Mouse (Mus musculus) E14TG2a.4 (cell line): ENCODE measurements at regions not wholly inside any gene's neighbourhood (a gene's known extent, or its start where the extent isn't known, plus 50 kb on each side); places are given as distances from the start of the nearest gene placed in this dataset.
A peak's percentile ranks its signal among the peaks of the same experiment; 100 is the strongest.
"Not testable (repeated sequence)": the region's sequence is repeated elsewhere in the genome, so short reads cannot be mapped to it uniquely, and the experiment has no call there.

Source experiments
- H3K27me3 ChIP-seq: 2 replicates; pipeline ENCODE4 v1.6.1; 2014; ENCODE audit warnings: low read length, control low read depth; ENCODE audit not compliant: insufficient read depth
- H3K36me3 ChIP-seq: 2 replicates; pipeline ENCODE4 v1.6.1; 2014; ENCODE audit warnings: low read length, control low read depth; ENCODE audit not compliant: insufficient read depth
- H3K4me1 ChIP-seq: replicated peaks from 2 replicates; pipeline ENCODE4 v1.6.1; 2014; ENCODE audit warnings: low read depth, low read length, control low read depth
- H3K4me3 ChIP-seq: replicated peaks from 2 replicates; pipeline ENCODE4 v1.5.1; 2014; ENCODE audit warnings: mild to moderate bottlenecking, low read length
- H3K9me3 ChIP-seq: 2 replicates; pipeline ENCODE4 v1.6.1; 2014; ENCODE audit warnings: low read length, control low read depth
- CTCF ChIP-seq: conservative IDR thresholded peaks from 2 replicates; pipeline ENCODE4 v1.5.1; 2014; ENCODE audit warnings: low read length
- NANOG ChIP-seq: IDR thresholded peaks from 2 replicates; pipeline ENCODE4 v1.6.1; 2014; ENCODE audit warnings: borderline replicate concordance, low read length, mixed read lengths
- POU5F1 ChIP-seq: IDR thresholded peaks from 2 replicates; pipeline ENCODE4 v1.6.1; 2014; ENCODE audit warnings: low read length, borderline replicate concordance

DNA sequence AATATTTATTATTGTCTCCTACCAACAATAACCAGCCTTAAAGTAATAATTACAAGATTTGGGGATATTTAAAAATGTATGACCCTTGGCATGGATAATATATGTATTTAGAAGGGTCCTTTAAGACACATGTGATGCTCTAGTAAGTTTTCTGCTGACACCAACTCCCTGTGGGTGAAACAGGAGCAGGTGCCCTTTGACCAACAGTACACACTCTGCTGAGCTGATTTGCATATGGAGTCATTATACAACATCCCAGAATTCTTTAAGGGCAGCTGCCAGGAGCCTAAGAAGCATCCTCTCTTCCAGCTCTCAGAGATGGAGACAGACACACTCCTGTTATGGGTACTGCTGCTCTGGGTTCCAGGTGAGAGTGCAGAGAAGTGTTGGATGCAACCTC lies 274.1 kb downstream of the Rpia start:
- Histone ChIP-seq H3K36me3 (no peaks in the 10 kb centered on the region), H3K4me3 (no peak overlapping the region), H3K9me3 (peaks cover 4% of the 10 kb centered on the region; the same call in 1 of the 2 replicates), H3K4me1 (no peaks in the 10 kb centered on the region), H3K27me3 (no peaks in the 10 kb centered on the region)
- TF ChIP-seq POU5F1 = no peak
- no peak for TF ChIP-seq CTCF
- no peak for TF ChIP-seq NANOG

DNA sequence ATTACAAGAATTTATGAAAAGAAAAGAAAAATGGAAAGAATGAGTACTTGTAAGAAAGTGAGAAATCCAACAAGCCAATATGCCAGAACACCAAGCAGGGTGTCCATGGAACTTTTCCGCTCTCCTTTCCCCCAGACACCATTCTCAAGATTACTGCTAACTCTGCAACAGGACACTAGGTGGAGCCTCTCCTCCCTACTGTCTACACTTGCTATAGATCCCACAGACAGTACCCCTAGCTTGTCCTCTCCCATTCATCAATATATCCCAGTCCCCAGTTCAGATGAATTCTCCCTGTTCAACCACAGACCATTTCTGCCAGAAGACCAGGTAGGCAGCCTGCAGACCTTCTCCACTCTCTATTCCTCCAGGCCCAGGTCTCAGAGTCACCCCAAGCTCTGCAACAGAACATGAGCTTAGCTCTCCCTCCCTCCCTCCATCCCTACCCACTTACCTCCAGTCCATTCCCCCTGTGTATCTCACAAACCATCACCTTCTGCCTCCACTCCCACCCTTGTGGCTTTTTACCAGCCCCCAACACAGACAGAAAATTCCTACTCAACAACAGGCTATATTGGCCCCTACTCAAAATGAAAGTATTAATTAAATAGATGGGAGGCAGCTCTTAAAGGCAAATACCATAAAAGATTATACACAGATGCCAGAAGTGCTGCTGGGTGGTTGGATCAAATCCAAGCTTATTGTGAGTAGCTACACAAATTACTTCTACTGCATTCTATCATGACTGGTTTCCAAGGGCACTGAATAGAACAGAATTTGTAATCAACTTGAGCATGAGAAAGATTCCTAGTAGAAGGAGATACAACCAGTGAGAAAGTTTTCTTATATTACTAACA lies 323.2 kb downstream of the Rpia start:
- Histone ChIP-seq H3K4me1 (no peaks in the 10 kb centered on the region), H3K27me3 (no peaks in the 10 kb centered on the region; the same call in 1 of the 2 replicates), H3K9me3 (no peaks in the 10 kb centered on the region), H3K36me3 (no peaks in the 10 kb centered on the region), H3K4me3 (no peak overlapping the region)
- TF ChIP-seq CTCF (peak; percentile 35), POU5F1 (no peak)

DNA sequence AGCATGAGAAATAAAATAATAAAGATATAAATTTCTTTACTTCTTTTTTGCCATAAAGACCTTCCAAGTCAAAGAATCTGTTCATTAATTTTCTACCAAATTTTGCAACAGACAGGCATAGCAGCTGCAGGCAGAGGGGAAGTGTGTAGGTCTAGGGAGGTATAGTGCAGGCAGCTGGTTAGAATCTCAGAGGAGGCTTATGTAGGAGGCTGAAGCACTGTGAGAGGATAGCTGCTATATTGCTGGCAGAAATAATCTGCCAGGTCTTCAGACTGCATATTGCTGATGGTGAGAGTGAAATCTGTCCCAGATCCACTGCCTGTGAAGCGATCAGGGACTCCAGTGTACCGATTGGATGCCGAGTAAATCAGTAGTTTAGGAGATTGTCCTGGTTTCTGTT lies 334.8 kb downstream of the Rpia start:
- H3K27me3 ChIP-seq = no peaks in the 10 kb centered on the region
- no peak overlapping the region for H3K4me3 ChIP-seq
- no peaks in the 10 kb centered on the region for H3K4me1 ChIP-seq
- H3K36me3 ChIP-seq = no peaks in the 10 kb centered on the region
- peaks cover 9% of the 10 kb centered on the region for H3K9me3 ChIP-seq
- TF ChIP-seq NANOG (no peak), CTCF (no peak), POU5F1 (no peak)

- H3K4me1 ChIP-seq, H3K4me3 ChIP-seq, H3K9me3 ChIP-seq, H3K27me3 ChIP-seq, H3K36me3 ChIP-seq: not testable (repeated sequence)
Measured at GRCm38 (mm10) chr6:70434739-70435138, 357.3 kb downstream of the Rpia start.

- not testable (repeated sequence) for H3K27me3 ChIP-seq, H3K9me3 ChIP-seq, H3K4me3 ChIP-seq, H3K4me1 ChIP-seq, H3K36me3 ChIP-seq
Measured at GRCm38 (mm10) chr6:70406290-70406689, 385.7 kb downstream of the Rpia start.

DNA sequence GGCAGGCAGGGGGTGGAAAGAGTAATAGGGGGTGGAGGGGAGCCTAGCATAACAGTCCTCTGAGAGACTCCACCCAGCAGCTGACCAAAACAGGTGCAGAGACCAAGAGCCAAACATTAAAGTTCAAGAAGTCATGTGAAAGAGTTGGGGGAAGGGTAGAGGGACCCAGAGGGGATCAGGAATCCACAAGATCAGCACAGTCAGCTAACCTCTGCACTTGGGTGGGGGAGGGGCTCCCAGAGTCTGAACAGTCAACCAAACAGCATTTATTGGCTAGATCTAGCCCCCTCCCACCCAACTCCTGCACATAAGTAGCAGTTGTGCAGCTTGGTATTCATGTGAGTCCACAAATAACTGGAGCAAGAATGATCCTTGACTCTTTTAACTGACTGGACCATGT lies 402.2 kb downstream of the Rpia start:
- H3K36me3 ChIP-seq, H3K9me3 ChIP-seq, H3K27me3 ChIP-seq, H3K4me3 ChIP-seq, H3K4me1 ChIP-seq: not testable (repeated sequence)

GRCm38 (mm10) chr6:70386396-70386795 lies 405.6 kb downstream of the Rpia start:
- H3K27me3 ChIP-seq, H3K9me3 ChIP-seq, H3K4me1 ChIP-seq, H3K4me3 ChIP-seq, H3K36me3 ChIP-seq: not testable (repeated sequence)

GRCm38 (mm10) chr6:70379339-70379738 lies 412.7 kb downstream of the Rpia start:
- H3K9me3 ChIP-seq, H3K27me3 ChIP-seq, H3K4me1 ChIP-seq, H3K4me3 ChIP-seq, H3K36me3 ChIP-seq: not testable (repeated sequence)

DNA sequence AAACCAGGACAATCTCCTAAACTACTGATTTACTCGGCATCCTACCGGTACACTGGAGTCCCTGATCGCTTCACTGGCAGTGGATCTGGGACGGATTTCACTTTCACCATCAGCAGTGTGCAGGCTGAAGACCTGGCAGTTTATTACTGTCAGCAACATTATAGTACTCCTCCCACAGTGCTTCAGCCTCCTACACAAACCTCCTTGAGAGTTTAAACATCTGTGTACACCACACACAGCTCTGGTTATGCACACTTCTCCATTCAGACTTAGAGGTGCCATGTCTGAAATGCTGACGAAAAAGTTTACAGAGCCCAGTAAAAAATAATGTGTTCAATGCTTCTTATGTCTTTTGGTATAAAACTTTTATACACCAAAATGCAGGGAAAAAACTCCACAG lies 420.2 kb downstream of the Rpia start:
- H3K27me3 ChIP-seq, H3K4me1 ChIP-seq, H3K9me3 ChIP-seq, H3K36me3 ChIP-seq, H3K4me3 ChIP-seq: not testable (repeated sequence)

GRCm38 (mm10) chr6:70356303-70356702 lies 435.7 kb downstream of the Rpia start:
- Histone ChIP-seq H3K4me3 (no peak overlapping the region), H3K27me3 (no peaks in the 10 kb centered on the region), H3K36me3 (no peaks in the 10 kb centered on the region), H3K9me3 (no peaks in the 10 kb centered on the region), H3K4me1 (no peaks in the 10 kb centered on the region)
- TF ChIP-seq POU5F1 (no peak), CTCF (no peak), NANOG (no peak)
